Mouse (Mus musculus) embryonic fibroblast, embryonic 13.5 days (primary cell): ENCODE measurements around the gene Kat2a.

Source experiments
- CTCF ChIP-seq: IDR thresholded peaks from 2 replicates; pipeline ENCODE4 v1.5.1; 2011; ENCODE audit warnings: mild to moderate bottlenecking, control low read depth, low read length, moderate library complexity, borderline replicate concordance; ENCODE audit not compliant: insufficient read depth
- POLR2A ChIP-seq: IDR thresholded peaks from 2 replicates; pipeline ENCODE4 v1.6.1; 2011; ENCODE audit warnings: low read depth, mild to moderate bottlenecking, control low read depth, low read length, moderate library complexity

GRCm38 (mm10) chr11:100741348-100741747, 29.1 kb upstream of the Kat2a start:
- no peak for TF ChIP-seq POLR2A
- TF ChIP-seq CTCF: no peak
